Mouse (Mus musculus) MEL (cell line): ENCODE measurements at regions not wholly inside any gene's neighbourhood (a gene's known extent, or its start where the extent isn't known, plus 50 kb on each side); places are given as distances from the start of the nearest gene placed in this dataset.

ENCODE experiments used
- DNase-seq: peaks from one replicate; pipeline ENCODE4 v3.0.0; 2011; ENCODE audit warnings: low read depth, low spot score
- H3K27ac ChIP-seq: 2 replicates; pipeline ENCODE4 v1.5.1; 2012; ENCODE audit warnings: low read depth, mild to moderate bottlenecking, control low read depth, low read length, moderate library complexity; ENCODE audit not compliant: control insufficient read depth
- H3K27me3 ChIP-seq, 2 experiments: fragments of 150-350 bp in 1 of 2; sonication (generic) in 1 of 2; 2 replicates each; pipeline ENCODE4 v1.6.1; 2012; ENCODE audit warnings: low read length in 2 of 2, mild to moderate bottlenecking in 2 of 2, improper control_type of control experiment in 1 of 2, moderate library complexity in 1 of 2; ENCODE audit not compliant: insufficient read depth in 2 of 2, control insufficient read depth in 1 of 2
- H3K36me3 ChIP-seq, 2 experiments: 2 replicates each; pipeline ENCODE4 v1.6.1; 2012 to 2014; ENCODE audit warnings: low read length in 2 of 2, improper control_type of control experiment in 1 of 2, inconsistent platforms in 1 of 2, mild to moderate bottlenecking in 1 of 2; ENCODE audit not compliant: insufficient read depth in 2 of 2, control insufficient read depth in 1 of 2
- H3K4me1 ChIP-seq, 2 experiments: fragments of 150-350 bp in 1 of 2; sonication (generic) in 1 of 2; 2 replicates each; pipeline ENCODE4 v1.6.1; 2012; ENCODE audit warnings: low read length in 2 of 2, improper control_type of control experiment in 1 of 2, mild to moderate bottlenecking in 1 of 2; ENCODE audit not compliant: insufficient read depth in 2 of 2, control insufficient read depth in 1 of 2
- H3K4me3 ChIP-seq, 2 experiments: fragments of 150-350 bp in 1 of 2; sonication (generic) in 1 of 2; 2 replicates each; pipeline ENCODE4 v1.5.1; 2012; ENCODE audit warnings: low read depth in 2 of 2, low read length in 2 of 2, mild to moderate bottlenecking in 2 of 2, moderate library complexity in 2 of 2, control low read depth in 1 of 2, improper control_type of control experiment in 1 of 2; ENCODE audit not compliant: control insufficient read depth in 1 of 2, insufficient read depth in 1 of 2
- H3K79me2 ChIP-seq: 2 replicates; pipeline ENCODE4 v1.6.1; 2012; ENCODE audit warnings: mild to moderate bottlenecking, low read length, moderate library complexity; ENCODE audit not compliant: control insufficient read depth, poor library complexity, insufficient read depth
- H3K9ac ChIP-seq: 2 replicates; pipeline ENCODE4 v1.6.1; 2012; ENCODE audit warnings: low read depth, mild to moderate bottlenecking, control low read depth, low read length, moderate library complexity; ENCODE audit not compliant: control insufficient read depth, poor library complexity, severe bottlenecking
- H3K9me3 ChIP-seq: fragments of 150-350 bp; sonication (generic); replicated peaks from 2 replicates; pipeline ENCODE4 v1.6.1; 2012; ENCODE audit warnings: mild to moderate bottlenecking, low read length, improper control_type of control experiment, moderate library complexity; ENCODE audit not compliant: insufficient read depth
- BHLHE40 ChIP-seq: IDR thresholded peaks from 2 replicates; pipeline ENCODE4 v1.6.1; 2012; ENCODE audit warnings: low read depth, mild to moderate bottlenecking, inconsistent platforms, low read length, improper control_type of control experiment, borderline replicate concordance
- CHD2 ChIP-seq: IDR thresholded peaks from 2 replicates; pipeline ENCODE4 v1.6.1; 2011; ENCODE audit warnings: low read length, improper control_type of control experiment
- CTCF ChIP-seq, 3 experiments: IDR thresholded peaks in 2 of 3; conservative IDR thresholded peaks in 1 of 3; 2 replicates each; pipeline ENCODE4 v1.5.1; 2011 to 2012; ENCODE audit warnings: low read length in 3 of 3, low read depth in 2 of 3, mild to moderate bottlenecking in 2 of 3, improper control_type of control experiment in 1 of 3, inconsistent platforms in 1 of 3, mixed read lengths in 1 of 3, moderate library complexity in 1 of 3; ENCODE audit not compliant: control insufficient read depth in 1 of 3, insufficient read depth in 1 of 3, poor library complexity in 1 of 3, severe bottlenecking in 1 of 3
- E2F4 ChIP-seq: IDR thresholded peaks from 2 replicates; pipeline ENCODE4 v1.6.1; 2011; ENCODE audit warnings: low read depth, low read length, improper control_type of control experiment, borderline replicate concordance
- ELF1 ChIP-seq: IDR thresholded peaks from 2 replicates; pipeline ENCODE4 v1.6.1; 2014; ENCODE audit warnings: low read depth, mild to moderate bottlenecking, inconsistent platforms, low read length, improper control_type of control experiment, moderate library complexity
- EP300 ChIP-seq, 2 experiments: IDR thresholded peaks; 2 replicates each; pipeline ENCODE4 v1.6.1; 2011; ENCODE audit warnings: improper control_type of control experiment in 2 of 2, low read length in 2 of 2, low read depth in 1 of 2, mild to moderate bottlenecking in 1 of 2
- GABPA ChIP-seq: IDR thresholded peaks from 2 replicates; pipeline ENCODE4 v1.6.1; 2012; ENCODE audit warnings: low read depth, mild to moderate bottlenecking, inconsistent platforms, low read length, improper control_type of control experiment, moderate library complexity
- JUND ChIP-seq: IDR thresholded peaks from 2 replicates; pipeline ENCODE4 v1.6.1; 2011; ENCODE audit warnings: low read depth, mild to moderate bottlenecking, improper control_type of control experiment, low read length
- MAX ChIP-seq: IDR thresholded peaks from 2 replicates; pipeline ENCODE4 v1.6.1; 2011; ENCODE audit warnings: low read length, improper control_type of control experiment
- MEF2A ChIP-seq: IDR thresholded peaks from 2 replicates; pipeline ENCODE4 v1.6.1; 2014; ENCODE audit warnings: low read depth, mild to moderate bottlenecking, inconsistent platforms, low read length, improper control_type of control experiment; ENCODE audit not compliant: poor library complexity, insufficient replicate concordance, severe bottlenecking; ENCODE audit errors: extremely low read depth
- MYB ChIP-seq: IDR thresholded peaks from 2 replicates; pipeline ENCODE4 v1.6.1; 2011; ENCODE audit warnings: mild to moderate bottlenecking, low read depth, low read length, improper control_type of control experiment
- MYC ChIP-seq: IDR thresholded peaks from 2 replicates; pipeline ENCODE4 v1.6.1; 2011; ENCODE audit warnings: low read depth, mild to moderate bottlenecking, low read length, improper control_type of control experiment, moderate library complexity
- NRF1 ChIP-seq: IDR thresholded peaks from 2 replicates; pipeline ENCODE4 v1.6.1; 2014; ENCODE audit warnings: low read depth, mild to moderate bottlenecking, inconsistent platforms, low read length, improper control_type of control experiment, moderate library complexity; ENCODE audit not compliant: poor library complexity, insufficient read depth, severe bottlenecking
- SIN3A ChIP-seq: IDR thresholded peaks from 2 replicates; pipeline ENCODE4 v1.6.1; 2012; ENCODE audit warnings: low read length, improper control_type of control experiment, inconsistent platforms
- TBP ChIP-seq: IDR thresholded peaks from 2 replicates; pipeline ENCODE4 v1.8.0; 2011; ENCODE audit warnings: low read depth, low read length, improper control_type of control experiment
- TCF12 ChIP-seq: IDR thresholded peaks from 2 replicates; pipeline ENCODE4 v1.6.1; 2014; ENCODE audit warnings: low read depth, mild to moderate bottlenecking, inconsistent platforms, low read length, improper control_type of control experiment, moderate library complexity
- UBTF ChIP-seq: IDR thresholded peaks from 2 replicates; pipeline ENCODE4 v1.6.1; 2012; ENCODE audit warnings: low read depth, mild to moderate bottlenecking, inconsistent platforms, low read length, improper control_type of control experiment, moderate library complexity, borderline replicate concordance; ENCODE audit not compliant: insufficient read depth
- USF2 ChIP-seq, 2 experiments: IDR thresholded peaks; 2 replicates each; pipeline ENCODE4 v1.6.1; 2011 to 2012; ENCODE audit warnings: improper control_type of control experiment in 2 of 2, low read length in 2 of 2, borderline replicate concordance in 1 of 2, inconsistent platforms in 1 of 2, low read depth in 1 of 2, mild to moderate bottlenecking in 1 of 2; ENCODE audit not compliant: insufficient read depth in 1 of 2
- ZMIZ1 ChIP-seq: IDR thresholded peaks from 2 replicates; pipeline ENCODE4 v1.6.1; 2012; ENCODE audit warnings: low read depth, mild to moderate bottlenecking, inconsistent platforms, low read length, improper control_type of control experiment, moderate library complexity

GRCm38 (mm10) chr7:115319504-115319903, 576.0 kb downstream of the Insc start:
- Histone ChIP-seq H3K9ac (no peak overlapping the region), H3K9me3 (no peaks in the 10 kb centered on the region), H3K4me3 (no peak overlapping the region), H3K4me1 (no peaks in the 10 kb centered on the region), H3K79me2 (no peaks in the 10 kb centered on the region), H3K27ac (no peak overlapping the region)
- no peak for DNase-seq
- TF ChIP-seq ELF1 (no peak), CTCF (IDR thresholded peaks at IDR 0.05 in 2 of 3, conservative IDR thresholded peaks at IDR 0.05 in 1 of 3; ENCODE audit: control insufficient read depth in 1 of 3, insufficient read depth in 1 of 3, low read depth in 2 of 3, low read length in 3 of 3, poor library complexity in 1 of 3, severe bottlenecking in 1 of 3) (no peak), GABPA (no peak), MEF2A (no peak), UBTF (no peak)
- TF ChIP-seq, all 39 proteins: peak for 0
- Histone ChIP-seq H3K27me3 (no peaks in the 10 kb centered on the region), H3K36me3 (no peaks in the 10 kb centered on the region)

- H3K9me3 ChIP-seq: no peaks in the 10 kb centered on the region
- TF ChIP-seq MYB (no peak), BHLHE40 (no peak), USF2 (IDR thresholded peaks at IDR 0.05; ENCODE audit: borderline replicate concordance in 1 of 2, insufficient read depth in 1 of 2, low read depth in 1 of 2, low read length in 2 of 2) (no peak), EP300 (IDR thresholded peaks at IDR 0.05; ENCODE audit: low read depth in 1 of 2, low read length in 2 of 2) (no peak), ZMIZ1 (no peak), TBP (no peak), SIN3A (no peak), TCF12 (no peak), MAX (no peak), MYC (no peak), NRF1 (no peak)
- TF ChIP-seq, all 39 proteins: peak for 0
- DNase-seq: no peak
- no peaks in the 10 kb centered on the region for H3K27me3 ChIP-seq
- H3K4me3 ChIP-seq: no peak overlapping the region
- no peaks in the 10 kb centered on the region for H3K4me1 ChIP-seq
- no peaks in the 10 kb centered on the region for H3K36me3 ChIP-seq
- no peak overlapping the region for H3K9ac ChIP-seq
- H3K27ac ChIP-seq: no peak overlapping the region
- H3K79me2 ChIP-seq: no peaks in the 10 kb centered on the region
These were observed 579.5 kb downstream of the Insc start for GRCm38 (mm10) chr7:115322989-115323388.

DNA sequence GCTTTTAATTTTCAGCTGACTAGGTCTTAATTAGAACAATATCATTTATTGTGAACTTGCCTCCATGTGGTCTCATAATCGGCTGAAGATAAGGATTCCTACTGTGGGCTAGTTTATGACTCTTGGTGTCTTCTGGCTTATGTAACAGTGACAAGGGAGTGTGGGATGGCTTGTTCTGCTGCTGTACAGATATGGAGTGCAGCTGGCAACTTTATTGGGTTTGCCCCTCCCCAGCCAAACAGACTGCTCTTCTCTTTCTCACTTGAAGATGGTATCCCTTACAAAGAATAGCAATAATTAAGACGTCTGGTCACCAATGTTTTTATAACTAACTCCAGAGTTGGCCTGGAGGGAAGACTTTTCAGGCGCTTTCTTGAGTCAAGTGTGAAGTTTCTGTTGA, 584.8 kb downstream of the Insc start:
- Histone ChIP-seq H3K4me1 (no peaks in the 10 kb centered on the region), H3K4me3 (no peak overlapping the region), H3K36me3 (no peaks in the 10 kb centered on the region), H3K9me3 (no peaks in the 10 kb centered on the region), H3K27me3 (no peaks in the 10 kb centered on the region), H3K27ac (no peak overlapping the region), H3K9ac (no peak overlapping the region), H3K79me2 (no peaks in the 10 kb centered on the region)
- TF ChIP-seq E2F4 (no peak), JUND (no peak), USF2 (IDR thresholded peaks at IDR 0.05; ENCODE audit: borderline replicate concordance in 1 of 2, insufficient read depth in 1 of 2, low read depth in 1 of 2, low read length in 2 of 2) (no peak), SIN3A (no peak), CHD2 (no peak)
- no peak for DNase-seq
